In genomic region chr11:89733973-89734693, GRCm38 (mm10) we compare ENCODE assay signal across 28 mouse cellular contexts. TPM values are rescaled to one million over a fixed set of nuclear protein-coding genes. Genes with fewer than 3 reads are reported as not detected.
DNase-seq lines count a peak whose midpoint lies in the region; ATAC-seq lines count a peak whose summit lies in the region.
"Had no signal": no experiment of that assay in that cellular context is flagged by ENCODE, and none has a peak within 500 bp of the region (broad histone marks: within the 10 kb centered on the region; RNA-seq: fewer than 3 reads in every experiment).

No protein-coding gene starts in this region.

- peak; percentile 45 for DNase-seq in heart, adult 11 months
- no peak for DNase-seq in heart, adult 8-10 months (ENCODE audit: low spot score)
- DNase-seq in retina, postnatal 1 day: peak; percentile 20
- no peak for DNase-seq in retina, embryonic 14.5 days (ENCODE audit: low spot score)
- peak; percentile 14 for DNase-seq in kidney, postnatal 10 days
- DNase-seq: adrenal gland, postnatal 25 days; cerebellum, adult 9-11 months; gastrocnemius, postnatal 25 days; heart, postnatal 4 days; layer of hippocampus, adult 9-11 months; left cerebral cortex, postnatal 4 days; lung, postnatal 4 days; right cerebral cortex, postnatal 14 days; spleen, adult 18-20 months had no signal

- no peak for ATAC-seq in erythroblast, adult 5-6 weeks (replicated peaks; ENCODE audit: low FRiP score, poor library complexity, severe bottlenecking)
- ATAC-seq in midbrain, embryonic 13.5 days: no peak
- ATAC-seq in CD4-positive, CD25-positive, alpha-beta regulatory T cell, adult 4 months: no peak

- WGBS in midbrain, embryonic 13.5 days: 83% methylated on average over 10 of the region's 10 CpGs

- H3K9ac ChIP-seq in midbrain, embryonic 13.5 days (replicated peaks): no peak overlapping the region
- H3K9ac ChIP-seq: embryonic facial prominence, embryonic 12.5 days; forebrain, embryonic 12.5 days; hindbrain, embryonic 15.5 days; limb, embryonic 15.5 days; neural tube, embryonic 15.5 days had no signal

- H3K36me3 ChIP-seq in midbrain, embryonic 13.5 days: no peaks in the 10 kb centered on the region
- H3K36me3 ChIP-seq: embryonic facial prominence, embryonic 12.5 days; forebrain, embryonic 12.5 days; heart, embryonic 10.5 days; hindbrain, embryonic 15.5 days; limb, embryonic 15.5 days; neural tube, embryonic 15.5 days had no signal

- H3K4me3 ChIP-seq in midbrain, embryonic 13.5 days (replicated peaks): no peak overlapping the region
- H3K4me3 ChIP-seq: embryonic facial prominence, embryonic 12.5 days; erythroblast, embryonic 14.5 days; forebrain, embryonic 12.5 days; heart, embryonic 10.5 days; hindbrain, embryonic 15.5 days; left cerebral cortex, adult 2 months; limb, embryonic 15.5 days; neural tube, embryonic 15.5 days had no signal

- no peaks in the 10 kb centered on the region for H3K27me3 ChIP-seq in midbrain, embryonic 13.5 days
- H3K27me3 ChIP-seq: embryonic facial prominence, embryonic 12.5 days; forebrain, embryonic 12.5 days; hindbrain, embryonic 15.5 days; limb, embryonic 15.5 days; neural tube, embryonic 15.5 days had no signal

- no peak overlapping the region for H3K27ac ChIP-seq in midbrain, embryonic 13.5 days
- H3K27ac ChIP-seq: embryonic facial prominence, embryonic 12.5 days; forebrain, embryonic 12.5 days; heart, embryonic 10.5 days; hindbrain, embryonic 15.5 days; left cerebral cortex, adult 2 months; limb, embryonic 15.5 days; neural tube, embryonic 15.5 days had no signal

- no peak overlapping the region for H3K4me2 ChIP-seq in midbrain, embryonic 13.5 days (replicated peaks)
- H3K4me2 ChIP-seq: embryonic facial prominence, embryonic 12.5 days; forebrain, embryonic 12.5 days; hindbrain, embryonic 15.5 days; limb, embryonic 15.5 days; neural tube, embryonic 15.5 days had no signal

- H3K4me1 ChIP-seq in midbrain, embryonic 13.5 days (replicated peaks): no peaks in the 10 kb centered on the region
- H3K4me1 ChIP-seq: embryonic facial prominence, embryonic 12.5 days; forebrain, embryonic 12.5 days; hindbrain, embryonic 15.5 days; limb, embryonic 15.5 days; neural tube, embryonic 15.5 days had no signal

- H3K9me3 ChIP-seq in midbrain, embryonic 13.5 days: no peaks in the 10 kb centered on the region
- H3K9me3 ChIP-seq: embryonic facial prominence, embryonic 12.5 days; forebrain, embryonic 12.5 days; heart, embryonic 10.5 days; hindbrain, embryonic 15.5 days; limb, embryonic 15.5 days; neural tube, embryonic 15.5 days had no signal

RNA-seq across cellular contexts. Expression of gene Ankfn1, which starts 43.3 kb away (rescaled TPM):
- not detected for total RNA-seq in heart, adult 8-10 months (2022)
- not detected in 2 replicates for total RNA-seq in erythroblast, adult 5-6 weeks (2015; ENCODE audit: low replicate concordance)
- total RNA-seq in erythroblast, adult 5-6 weeks (2017; ENCODE audit: low replicate concordance): not detected in 2 replicates
- polyA plus RNA-seq in midbrain, embryonic 13.5 days (2015; fragmentation: Nextera tagmentation; extraction: Ambion mirVana): 3.6 TPM in 2 replicates
- not detected for polyA plus RNA-seq in CD4-positive, CD25-positive, alpha-beta regulatory T cell, adult 4 months (2017; shearing (Covaris generic))
- total RNA-seq: common myeloid progenitor, adult 5-6 weeks; heart, postnatal 4 days had no signal
- polyA plus RNA-seq: erythroblast, embryonic 14.5 days; large intestine, adult 2 months; liver, embryonic 16.5 days had no signal

Comparison
In these comparisons a context has a peak if more than half of its experiments do, and no peak if none do; other contexts are left out.
1. DNase-seq: peak in heart, adult 11 months (single experiment), retina, postnatal 1 day (single experiment) and kidney, postnatal 10 days (single experiment); none in heart, adult 8-10 months (single experiment) and retina, embryonic 14.5 days (single experiment).